Mouse (Mus musculus): Measurements from ENCODE around the gene Slc17a5. TPM values are rescaled to one million over a fixed set of nuclear protein-coding genes. Genes with fewer than 3 reads are reported as not detected.

The Slc17a5 gene
- polyA plus RNA-seq, 1 experiment: 14.0 TPM

GRCm38 (mm10) chr9:78588411-78589033 is 681 bp upstream of the Slc17a5 start:
- H3K4me3 ChIP-seq (replicated peaks; ENCODE audit: insufficient read depth, low read depth, low read length): peak overlapping the region; percentile 95
- H3K27ac ChIP-seq (ENCODE audit: insufficient read depth, low read length): no peak overlapping the region
- 76% methylated on average over 10 of the region's 10 CpGs for WGBS
- no peak for TF ChIP-seq POLR2A (IDR thresholded peaks at IDR 0.05; ENCODE audit: borderline replicate concordance, insufficient read depth, low read length)
- no peak for TF ChIP-seq CTCF (IDR thresholded peaks at IDR 0.05; ENCODE audit: borderline replicate concordance, insufficient read depth, low read depth, low read length)
- H3K4me1 ChIP-seq (ENCODE audit: control insufficient read depth, insufficient read depth, low read length): no peaks in the 10 kb centered on the region
- DNase-seq: no peak
- H3K27me3 ChIP-seq (ENCODE audit: control insufficient read depth, insufficient read depth, low read length): no peaks in the 10 kb centered on the region

GRCm38 (mm10) chr9:78587218-78587883 is 490 bp downstream of the Slc17a5 start:
- Histone ChIP-seq H3K4me3 (replicated peaks; ENCODE audit: insufficient read depth, low read depth, low read length) (peak overlapping the region; percentile 95), H3K27ac (ENCODE audit: insufficient read depth, low read length) (peak overlapping the region; percentile 41; the same call in 1 of the 2 replicates), H3K27me3 (ENCODE audit: control insufficient read depth, insufficient read depth, low read length) (no peaks in the 10 kb centered on the region), H3K4me1 (ENCODE audit: control insufficient read depth, insufficient read depth, low read length) (no peaks in the 10 kb centered on the region)
- WGBS: 2% methylated on average over 31 of the region's 31 CpGs
- DNase-seq: no peak
- TF ChIP-seq POLR2A (IDR thresholded peaks at IDR 0.05; ENCODE audit: borderline replicate concordance, insufficient read depth, low read length) (no peak), CTCF (IDR thresholded peaks at IDR 0.05; ENCODE audit: borderline replicate concordance, insufficient read depth, low read depth, low read length) (no peak)

GRCm38 (mm10) chr9:78579644-78580396 is 8.0 kb downstream of the Slc17a5 start:
- Histone ChIP-seq H3K4me1 (ENCODE audit: control insufficient read depth, insufficient read depth, low read length) (no peaks in the 10 kb centered on the region), H3K4me3 (replicated peaks; ENCODE audit: insufficient read depth, low read depth, low read length) (no peak overlapping the region), H3K27me3 (ENCODE audit: control insufficient read depth, insufficient read depth, low read length) (no peaks in the 10 kb centered on the region), H3K27ac (ENCODE audit: insufficient read depth, low read length) (no peak overlapping the region)
- no peak for TF ChIP-seq POLR2A (IDR thresholded peaks at IDR 0.05; ENCODE audit: borderline replicate concordance, insufficient read depth, low read length)
- TF ChIP-seq CTCF (IDR thresholded peaks at IDR 0.05; ENCODE audit: borderline replicate concordance, insufficient read depth, low read depth, low read length): no peak
- DNase-seq: no peak
- 57% methylated on average over 10 of the region's 10 CpGs for WGBS

GRCm38 (mm10) chr9:78578824-78579223 is 9.0 kb downstream of the Slc17a5 start:
- H3K4me1 ChIP-seq (ENCODE audit: control insufficient read depth, insufficient read depth, low read length): no peaks in the 10 kb centered on the region
- WGBS: 97% methylated on average over 7 of the region's 7 CpGs

GRCm38 (mm10) chr9:78576466-78576865 is 11.4 kb downstream of the Slc17a5 start:
- no peak for DNase-seq
- Histone ChIP-seq H3K27ac (ENCODE audit: insufficient read depth, low read length) (no peak overlapping the region), H3K4me3 (replicated peaks; ENCODE audit: insufficient read depth, low read depth, low read length) (no peak overlapping the region), H3K27me3 (ENCODE audit: control insufficient read depth, insufficient read depth, low read length) (no peaks in the 10 kb centered on the region), H3K4me1 (ENCODE audit: control insufficient read depth, insufficient read depth, low read length) (no peaks in the 10 kb centered on the region)
- 82% methylated on average over 5 of the region's 5 CpGs for WGBS
- TF ChIP-seq POLR2A (IDR thresholded peaks at IDR 0.05; ENCODE audit: borderline replicate concordance, insufficient read depth, low read length): no peak
- 0 out of 2 replicates have a peak, but pooled peaks have one; percentile 2 for TF ChIP-seq CTCF (IDR thresholded peaks at IDR 0.05; ENCODE audit: borderline replicate concordance, insufficient read depth, low read depth, low read length)

More at GRCm38 (mm10) chr9:78578824-78579223, 9.0 kb downstream of the Slc17a5 start:
- H3K27ac ChIP-seq (ENCODE audit: insufficient read depth, low read length): no peak overlapping the region
- no peaks in the 10 kb centered on the region for H3K27me3 ChIP-seq (ENCODE audit: control insufficient read depth, insufficient read depth, low read length)
- no peak overlapping the region for H3K4me3 ChIP-seq (replicated peaks; ENCODE audit: insufficient read depth, low read depth, low read length)
- TF ChIP-seq CTCF (IDR thresholded peaks at IDR 0.05; ENCODE audit: borderline replicate concordance, insufficient read depth, low read depth, low read length) (no peak), POLR2A (IDR thresholded peaks at IDR 0.05; ENCODE audit: borderline replicate concordance, insufficient read depth, low read length) (no peak)
- DNase-seq: no peak

- WGBS: 95% methylated on average over 9 of the region's 9 CpGs
- Histone ChIP-seq H3K27me3 (ENCODE audit: control insufficient read depth, insufficient read depth, low read length) (no peaks in the 10 kb centered on the region), H3K4me1 (ENCODE audit: control insufficient read depth, insufficient read depth, low read length) (no peaks in the 10 kb centered on the region), H3K4me3 (replicated peaks; ENCODE audit: insufficient read depth, low read depth, low read length) (no peak overlapping the region), H3K27ac (ENCODE audit: insufficient read depth, low read length) (no peak overlapping the region)
- no peak for TF ChIP-seq POLR2A (IDR thresholded peaks at IDR 0.05; ENCODE audit: borderline replicate concordance, insufficient read depth, low read length)
- no peak for TF ChIP-seq CTCF (IDR thresholded peaks at IDR 0.05; ENCODE audit: borderline replicate concordance, insufficient read depth, low read depth, low read length)
- no peak for DNase-seq
These were observed 17.9 kb downstream of the Slc17a5 start for GRCm38 (mm10) chr9:78569934-78570333.

- WGBS: 90% methylated on average over 4 of the region's 4 CpGs
- Histone ChIP-seq H3K27ac (ENCODE audit: insufficient read depth, low read length) (no peak overlapping the region), H3K27me3 (ENCODE audit: control insufficient read depth, insufficient read depth, low read length) (no peaks in the 10 kb centered on the region), H3K4me1 (ENCODE audit: control insufficient read depth, insufficient read depth, low read length) (no peaks in the 10 kb centered on the region), H3K4me3 (replicated peaks; ENCODE audit: insufficient read depth, low read depth, low read length) (no peak overlapping the region)
- TF ChIP-seq POLR2A (IDR thresholded peaks at IDR 0.05; ENCODE audit: borderline replicate concordance, insufficient read depth, low read length) (no peak), CTCF (IDR thresholded peaks at IDR 0.05; ENCODE audit: borderline replicate concordance, insufficient read depth, low read depth, low read length) (no peak)
- no peak for DNase-seq
These were observed 28.4 kb downstream of the Slc17a5 start for GRCm38 (mm10) chr9:78559479-78559878.
